Mouse (Mus musculus) CH12F3 (cell line): ENCODE data around the gene Clip2.

Experiments
- in situ Hi-C: fragments of 300-500 bp; cut with MboI; formaldehyde crosslinking; loops from 2 replicates; pipeline ENCODE4 v1.14.3; 2020; ENCODE audit warnings: low sequenced_read_pairs

Gene Clip2

GRCm38 (mm10) chr5:134552110-134552972 is at the start of gene Clip2:
Gene Clip2, minus strand, starts transcription at chr5:134552434.
- in situ Hi-C loops = no loop called here

- in situ Hi-C loops = loop anchor here (25.0 kb wide), 1 partner anchor 210 kb away; no protein-coding TSS in a partner anchor
Observed at GRCm38 (mm10) chr5:134597711-134598110, 45.5 kb upstream of the Clip2 start.

DNA sequence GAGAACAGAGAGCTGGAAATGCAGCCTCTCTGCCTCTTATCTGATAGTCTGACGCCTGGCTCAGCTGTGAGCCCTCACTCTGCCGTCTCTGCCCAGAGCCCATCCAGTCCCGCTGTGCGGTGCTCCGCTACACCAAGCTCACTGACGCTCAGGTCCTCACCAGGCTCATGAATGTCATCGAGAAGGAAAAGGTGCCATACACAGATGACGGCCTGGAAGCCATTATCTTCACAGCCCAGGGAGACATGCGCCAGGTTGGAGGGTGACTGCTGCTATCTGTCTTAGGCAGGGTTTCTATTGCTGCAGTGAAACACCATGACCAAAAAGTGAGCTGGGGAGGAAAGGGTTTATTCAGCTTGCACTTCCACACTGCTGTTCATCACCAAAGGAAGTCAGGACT is 40.9 kb upstream of the Clip2 start:
- in situ Hi-C loops = loop anchor here (25.0 kb wide), 1 partner anchor 206 kb away; no protein-coding TSS in a partner anchor

GRCm38 (mm10) chr5:134592026-134592581 is 39.9 kb upstream of the Clip2 start:
- in situ Hi-C loops = loop anchor here (25.0 kb wide), 1 partner anchor 205 kb away; no protein-coding TSS in a partner anchor

DNA sequence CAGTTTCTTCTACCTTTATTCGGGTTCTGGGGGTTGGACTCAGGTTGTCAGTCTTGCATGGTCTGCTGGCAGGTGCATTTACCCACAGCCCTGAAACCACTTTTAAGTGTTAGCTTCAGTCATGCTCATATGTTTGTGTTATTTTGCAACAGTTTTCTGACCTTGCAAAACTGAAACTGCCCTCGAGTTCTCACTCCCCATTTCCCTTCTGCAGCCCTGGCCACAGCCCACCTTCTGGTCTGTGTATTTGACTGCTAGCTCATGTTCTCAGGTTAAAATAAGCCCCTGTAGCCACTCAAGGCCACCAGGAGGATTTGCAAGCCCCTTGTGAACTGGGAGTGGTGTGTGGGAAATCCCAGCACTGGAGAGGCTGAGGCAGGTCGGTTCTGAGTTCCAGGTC is 37.7 kb upstream of the Clip2 start:
- in situ Hi-C loops = loop anchor here (25.0 kb wide), 1 partner anchor 203 kb away; no protein-coding TSS in a partner anchor

- in situ Hi-C loops = loop anchor here (5.0 to 25.0 kb wide), 2 partner anchors 33 to 197 kb away; partner anchors contain the start of gene Lat2
Observed at GRCm38 (mm10) chr5:134584798-134585197, 32.6 kb upstream of the Clip2 start.

- in situ Hi-C loops = loop anchor here (5.0 to 25.0 kb wide), 2 partner anchors 33 to 197 kb away; partner anchors contain the start of gene Lat2
Observed at GRCm38 (mm10) chr5:134583884-134584213, 31.6 kb upstream of the Clip2 start.

DNA sequence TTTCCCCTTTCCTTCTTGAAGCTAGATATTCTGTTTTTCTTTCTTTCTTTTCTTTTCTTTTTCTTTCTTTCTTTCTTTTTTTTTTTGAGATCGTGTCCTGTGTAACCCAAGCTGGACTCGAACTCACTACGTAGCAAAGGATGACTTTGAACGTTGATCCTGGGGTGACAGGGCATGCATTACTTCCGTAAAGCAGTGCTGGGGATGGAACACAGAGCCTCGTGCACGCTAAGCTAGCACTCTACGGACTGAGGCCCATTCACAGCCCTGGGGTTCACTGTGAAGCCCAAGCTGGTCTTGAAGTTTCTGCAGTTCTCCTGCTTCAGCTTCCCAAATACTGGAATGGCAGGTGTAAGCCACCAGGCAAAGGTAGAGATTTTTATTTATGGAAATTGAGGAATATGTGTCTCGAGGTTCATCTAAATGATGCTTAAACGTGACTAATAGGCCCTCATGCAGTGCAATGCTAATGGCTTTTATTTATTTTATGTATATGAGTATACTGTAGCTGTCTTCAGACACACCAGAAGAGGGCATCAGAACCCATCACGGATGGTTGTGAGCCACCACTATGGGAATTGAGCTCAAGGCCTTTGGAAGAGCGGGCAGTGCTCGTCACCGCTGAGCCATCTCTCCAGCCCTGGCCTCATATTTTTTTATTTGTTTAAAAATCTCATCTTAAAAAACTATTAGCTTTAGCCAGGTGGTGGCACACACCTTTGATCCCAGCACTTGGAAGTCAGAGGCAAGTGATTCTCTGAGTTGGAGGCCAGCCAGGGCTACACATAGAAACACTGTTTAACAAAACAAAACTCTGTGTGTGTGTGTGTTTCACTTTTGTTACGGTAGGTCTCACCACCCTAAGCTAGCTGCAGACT is 31.0 kb upstream of the Clip2 start:
- in situ Hi-C loops = loop anchor here (5.0 to 25.0 kb wide), 2 partner anchors 34 to 196 kb away; partner anchors contain the start of gene Lat2

DNA sequence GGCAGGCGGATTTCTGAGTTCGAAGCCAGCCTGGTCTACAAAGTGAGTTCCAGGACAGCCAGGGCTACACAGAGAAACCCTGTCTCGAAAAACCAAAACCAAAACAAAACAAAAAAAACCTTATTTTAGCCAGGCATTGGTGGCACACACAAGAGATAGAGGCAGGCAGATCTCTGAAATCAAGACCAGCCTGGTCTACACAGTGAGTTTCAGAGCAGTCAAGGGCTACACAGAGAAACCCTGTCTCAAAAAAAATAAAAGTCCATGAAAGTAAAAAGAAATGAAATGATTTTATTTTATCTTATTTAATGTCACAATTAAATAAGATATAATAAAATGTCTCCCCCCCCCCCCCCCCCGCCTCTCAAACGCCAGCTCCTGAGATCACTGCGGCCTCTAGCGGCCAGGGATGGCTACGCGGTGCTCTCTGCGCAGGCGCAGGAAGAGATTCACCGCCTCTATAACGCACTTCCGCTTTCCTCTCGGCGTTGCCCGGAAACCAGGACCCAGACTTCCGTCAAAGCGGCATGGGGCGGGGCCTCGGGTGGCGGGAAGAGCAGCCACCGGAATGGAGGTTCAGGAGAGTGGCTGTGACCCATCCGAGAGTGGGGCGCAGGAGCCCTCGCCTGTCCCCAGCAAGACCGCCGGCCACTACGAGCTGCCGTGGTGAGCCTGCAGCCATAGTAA is 30.1 kb upstream of the Clip2 start:
- in situ Hi-C loops = loop anchor here (5.0 to 25.0 kb wide), 2 partner anchors 35 to 195 kb away; partner anchors contain the start of gene Lat2

DNA sequence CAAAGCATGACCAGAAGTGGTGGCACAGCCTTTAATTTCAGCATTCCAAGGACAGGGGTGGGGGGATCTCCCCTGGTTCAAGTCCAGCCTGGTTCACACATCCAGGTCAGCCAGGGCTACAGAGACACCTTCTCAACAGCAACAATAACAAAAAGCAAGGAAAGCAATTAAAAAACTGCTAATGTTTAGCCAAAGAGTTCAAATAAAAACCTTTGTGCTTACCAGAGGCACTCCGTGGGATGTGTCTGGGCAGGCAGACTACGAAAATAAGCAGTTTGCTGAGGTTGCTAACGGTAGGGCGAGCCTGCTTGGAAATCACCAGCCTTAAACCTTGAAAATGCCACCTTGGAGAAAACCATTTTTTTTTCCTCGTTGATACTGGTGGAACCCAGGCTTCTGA is 28.9 kb upstream of the Clip2 start, which contains the start of gene Rfc2:
Gene Rfc2, plus strand, starts transcription at position 221 of the 400 bp plus-strand sequence.
- in situ Hi-C loops = loop anchor here (5.0 to 25.0 kb wide), 2 partner anchors 36 to 194 kb away; partner anchors contain the start of gene Lat2

DNA sequence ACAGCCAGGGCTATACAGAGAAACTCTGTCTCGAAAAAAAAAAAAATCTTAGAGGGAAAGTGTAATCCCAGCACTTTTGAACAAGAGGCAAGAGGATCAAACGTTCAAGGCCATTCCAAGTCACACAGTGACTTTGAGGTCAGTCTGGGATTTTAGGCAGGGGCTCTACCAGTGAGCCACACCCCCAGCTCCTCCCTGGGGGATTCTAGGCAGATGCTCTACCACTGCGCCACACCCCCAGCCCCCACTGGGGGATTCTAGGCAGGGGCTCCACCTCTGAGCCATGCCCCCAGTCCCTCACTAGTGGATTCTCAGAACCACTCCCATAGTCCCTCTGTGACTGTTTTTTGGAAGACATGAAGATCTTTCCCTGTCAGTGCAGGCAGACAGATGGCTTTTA is 26.9 kb upstream of the Clip2 start:
- in situ Hi-C loops = loop anchor here (10.0 to 25.0 kb wide), 2 partner anchors 64 to 192 kb away; no protein-coding TSS in a partner anchor

GRCm38 (mm10) chr5:134577534-134577933 is 25.3 kb upstream of the Clip2 start:
- in situ Hi-C loops = loop anchor here (10.0 to 25.0 kb wide), 2 partner anchors 63 to 190 kb away; no protein-coding TSS in a partner anchor

DNA sequence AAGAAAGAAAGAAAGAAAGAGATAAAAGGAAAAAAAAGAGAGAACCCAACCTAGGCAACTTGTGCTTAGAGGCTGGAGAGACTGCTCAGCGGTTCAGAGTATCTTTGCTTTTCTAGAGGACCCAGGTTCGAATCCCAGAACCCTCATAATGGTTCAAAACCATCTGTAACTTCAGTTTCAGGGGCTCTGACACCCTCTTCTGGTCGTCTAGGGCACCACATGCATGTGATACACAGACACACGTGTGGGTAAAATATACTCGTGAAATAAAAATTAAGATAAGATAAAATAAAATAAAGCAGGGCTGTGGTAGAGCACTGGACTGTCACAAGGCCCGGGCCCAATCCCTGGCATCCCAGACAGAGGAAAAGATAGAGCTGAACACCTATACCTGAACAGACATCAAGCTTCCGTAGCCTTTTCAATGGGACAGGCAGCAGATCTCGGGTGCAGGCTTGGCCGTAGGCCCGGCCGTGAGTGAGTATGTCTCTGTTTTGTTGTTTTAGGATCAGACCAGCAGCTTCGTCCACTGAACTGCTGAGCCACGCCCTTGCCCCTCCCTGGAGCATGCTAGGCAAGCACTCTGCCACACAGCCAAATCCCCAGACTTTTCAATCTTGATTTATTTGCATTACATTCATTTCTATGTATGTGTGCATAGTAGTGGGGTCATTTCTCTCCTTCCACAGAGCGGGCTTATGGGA is 24.4 kb upstream of the Clip2 start:
- in situ Hi-C loops = loop anchor here (10.0 to 25.0 kb wide), 2 partner anchors 62 to 189 kb away; no protein-coding TSS in a partner anchor

- in situ Hi-C loops = loop anchor here (10.0 to 25.0 kb wide), 2 partner anchors 61 to 189 kb away; no protein-coding TSS in a partner anchor
Observed at GRCm38 (mm10) chr5:134575833-134576232, 23.6 kb upstream of the Clip2 start.

GRCm38 (mm10) chr5:134572508-134573214 is 20.4 kb upstream of the Clip2 start:
- in situ Hi-C loops = loop anchor here (10.0 kb wide), 1 partner anchor 58 kb away; no protein-coding TSS in a partner anchor

DNA sequence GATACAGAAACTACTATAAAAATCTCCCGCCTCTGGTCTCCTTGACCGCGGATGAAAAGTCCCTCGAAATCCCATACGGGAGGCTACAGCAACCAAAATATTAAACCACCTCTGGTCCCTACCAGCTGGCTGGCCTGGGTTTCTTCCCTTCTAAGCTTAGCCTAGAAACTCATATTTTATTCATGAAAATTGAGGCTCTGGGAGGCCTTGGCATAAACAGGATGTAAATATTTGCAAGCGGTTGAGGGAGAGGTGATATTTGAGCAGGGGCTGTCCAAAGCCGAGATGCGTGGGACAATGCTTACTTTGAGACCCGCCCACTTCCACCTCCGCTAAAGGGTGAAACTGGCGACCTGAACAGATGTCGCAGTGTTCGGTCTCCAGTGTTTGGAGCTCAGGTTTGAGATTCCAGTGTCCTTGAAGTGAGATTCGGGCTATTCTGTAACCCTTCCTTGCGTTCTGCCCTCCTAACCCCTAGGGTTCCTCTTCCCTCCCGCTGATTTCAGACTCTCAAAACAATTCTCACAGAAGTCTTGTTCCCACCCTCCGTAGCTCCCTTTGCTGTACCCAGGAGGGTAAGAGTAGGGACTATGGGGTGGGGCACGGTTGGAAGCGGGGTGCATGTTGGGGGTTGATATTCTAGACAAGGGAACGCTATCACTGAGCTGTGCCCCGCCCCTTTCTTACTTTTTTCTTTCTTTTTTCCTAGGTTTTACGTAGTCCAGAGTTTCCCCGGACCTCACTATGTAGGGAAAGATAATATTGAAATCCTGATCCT is 19.7 kb upstream of the Clip2 start:
- in situ Hi-C loops = loop anchor here (10.0 kb wide), 1 partner anchor 57 kb away; no protein-coding TSS in a partner anchor

DNA sequence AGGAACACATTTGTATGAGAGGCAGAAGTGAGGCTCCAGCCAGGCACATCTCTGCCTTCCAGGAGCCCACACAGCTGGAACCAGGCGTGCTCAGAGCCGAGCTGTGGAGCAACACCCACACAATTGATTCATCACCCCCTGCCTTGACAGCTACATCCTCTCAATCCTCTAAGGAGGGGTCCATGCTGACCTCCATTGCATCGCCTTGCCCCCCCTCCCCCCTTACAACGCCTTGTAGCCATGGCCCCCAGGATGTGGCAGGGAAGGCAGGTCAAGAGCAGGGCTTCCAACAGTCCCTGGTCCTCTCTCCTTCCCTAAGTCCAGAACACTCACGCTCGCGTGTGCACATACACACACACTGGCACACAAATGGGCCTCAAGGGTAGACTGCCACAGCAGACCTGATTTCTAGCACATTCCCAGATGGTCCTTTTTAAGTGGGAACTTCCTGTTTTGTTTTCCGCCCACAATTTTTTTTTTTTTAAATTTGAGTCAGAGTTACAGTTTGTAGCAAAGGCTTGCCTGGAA is 16.8 kb upstream of the Clip2 start:
- in situ Hi-C loops = no loop called here
